Mouse (Mus musculus) regulatory T cell (primary cell): ENCODE measurements around the gene Srgap1.
"Not testable (repeated sequence)": the region's sequence is repeated elsewhere in the genome, so short reads cannot be mapped to it uniquely, and the experiment has no call there.

ENCODE experiments used
- in situ Hi-C: fragments of 300-600 bp; cut with MboI, MseI; formaldehyde crosslinking; loops from one replicate; pipeline ENCODE4 v1.15.1; 2025; ENCODE audit warnings: high pct_unique_total_duplicates

Gene Srgap1

GRCm38 (mm10) chr10:121769711-121770110 is 277.4 kb downstream of the Srgap1 start:
- in situ Hi-C loops = no loop called here

GRCm38 (mm10) chr10:121767295-121767694 is 279.8 kb downstream of the Srgap1 start:
- in situ Hi-C loops = not testable (repeated sequence)

GRCm38 (mm10) chr10:121765174-121766057 is 281.7 kb downstream of the Srgap1 start:
- in situ Hi-C loops = no loop called here

GRCm38 (mm10) chr10:121764469-121765173 is 282.5 kb downstream of the Srgap1 start:
- in situ Hi-C loops = no loop called here

GRCm38 (mm10) chr10:121763191-121763590 is 283.9 kb downstream of the Srgap1 start:
- in situ Hi-C loops = no loop called here

- in situ Hi-C loops = no loop called here
Measured at GRCm38 (mm10) chr10:121762141-121762540, 285.0 kb downstream of the Srgap1 start.

GRCm38 (mm10) chr10:121759095-121759494 is 288.0 kb downstream of the Srgap1 start:
- in situ Hi-C loops = no loop called here

- in situ Hi-C loops = no loop called here
Measured at GRCm38 (mm10) chr10:121756677-121757076, 290.4 kb downstream of the Srgap1 start.

GRCm38 (mm10) chr10:121755822-121756221 is 291.3 kb downstream of the Srgap1 start:
- in situ Hi-C loops = no loop called here

- in situ Hi-C loops = no loop called here
Measured at GRCm38 (mm10) chr10:121754237-121754636, 292.9 kb downstream of the Srgap1 start.

GRCm38 (mm10) chr10:121750175-121750574 is 296.9 kb downstream of the Srgap1 start:
- in situ Hi-C loops = no loop called here

GRCm38 (mm10) chr10:121742336-121742735 is 304.8 kb downstream of the Srgap1 start:
- in situ Hi-C loops = no loop called here

GRCm38 (mm10) chr10:121739548-121740505 is 307.3 kb downstream of the Srgap1 start, which contains the start of gene BC048403:
Gene BC048403, plus strand, starts transcription at chr10:121739937.
- in situ Hi-C loops = no loop called here

GRCm38 (mm10) chr10:121737256-121737655 is 309.9 kb downstream of the Srgap1 start:
- in situ Hi-C loops = no loop called here

GRCm38 (mm10) chr10:121732542-121732941 is 314.6 kb downstream of the Srgap1 start:
- in situ Hi-C loops = no loop called here

- in situ Hi-C loops = no loop called here
Measured at GRCm38 (mm10) chr10:121731048-121731725, 315.9 kb downstream of the Srgap1 start.
